Mouse (Mus musculus) stomach, embryonic 15.5 days (tissue): Measurements from ENCODE around the gene Tm7sf3. TPM values are rescaled to one million over a fixed set of nuclear protein-coding genes. Genes with fewer than 3 reads are reported as not detected.
A peak's percentile ranks its signal among the peaks of the same experiment; 100 is the strongest.
"Not testable (repeated sequence)": the region's sequence is repeated elsewhere in the genome, so short reads cannot be mapped to it uniquely, and the experiment has no call there.

Experiments used
- ATAC-seq: fragments of 200-750 bp; cut with Nextera tagmentation; 2 replicates; pipeline ENCODE4 v1.8.0; 2017; ENCODE audit warnings: low read depth, moderate number of reproducible peaks, moderate TSS enrichment; ENCODE audit not compliant: insufficient read depth, low FRiP score
- H3K27ac ChIP-seq: fragments of 300-500 bp; sonication (generic); 2 replicates; pipeline ENCODE4 v1.5.1; 2015; ENCODE audit warnings: mild to moderate bottlenecking, inconsistent platforms
- H3K27me3 ChIP-seq: fragments of 300-500 bp; sonication (generic); replicated peaks from 2 replicates; pipeline ENCODE4 v1.6.1; 2015; ENCODE audit warnings: inconsistent platforms
- H3K36me3 ChIP-seq: fragments of 300-500 bp; sonication (generic); 2 replicates; pipeline ENCODE4 v1.6.1; 2015; ENCODE audit warnings: inconsistent platforms
- H3K4me1 ChIP-seq: fragments of 300-500 bp; sonication (generic); 2 replicates; pipeline ENCODE4 v1.6.1; 2015; ENCODE audit warnings: inconsistent platforms
- H3K4me2 ChIP-seq: fragments of 300-500 bp; sonication (generic); 2 replicates; pipeline ENCODE4 v1.6.1; 2015; ENCODE audit warnings: mild to moderate bottlenecking, inconsistent platforms
- H3K4me3 ChIP-seq: fragments of 300-500 bp; sonication (generic); replicated peaks from 2 replicates; pipeline ENCODE4 v1.5.1; 2015; ENCODE audit warnings: inconsistent platforms
- H3K9ac ChIP-seq: fragments of 300-500 bp; sonication (generic); 2 replicates; pipeline ENCODE4 v1.6.1; 2015; ENCODE audit warnings: inconsistent platforms
- H3K9me3 ChIP-seq: fragments of 300-500 bp; sonication (generic); 2 replicates; pipeline ENCODE4 v1.6.1; 2016; ENCODE audit warnings: inconsistent platforms
- WGBS: fragments of 180-500 bp; shearing (Covaris S2); methylation state at CpG from one replicate; pipeline ENCODE4 v1.1.7; 2015; 5-methylcytosine and 5-hydroxymethylcytosine counted together
- polyA plus RNA-seq: library from polyadenylated mRNA; unstranded; fragments of >200 nt; fragmentation: Nextera tagmentation; extraction: Ambion mirVana; gene quantifications from 2 replicates; pipeline ENCODE4 v1.2.1, GENCODE M21; 2015

The Tm7sf3 gene
- polyA plus RNA-seq, 1 experiment from 2014 or later: 36.1 TPM

GRCm38 (mm10) chr6:146585134-146585533 is 57.5 kb downstream of the Tm7sf3 start:
- ATAC-seq: no peak

GRCm38 (mm10) chr6:146583366-146584046 is 59.1 kb downstream of the Tm7sf3 start:
- Histone ChIP-seq H3K4me1 (peaks cover 2% of the 10 kb centered on the region; the same call in 1 of the 2 replicates), H3K9ac (no peak overlapping the region), H3K4me3 (no peak overlapping the region), H3K27ac (no peak overlapping the region), H3K4me2 (no peak overlapping the region), H3K27me3 (no peaks in the 10 kb centered on the region), H3K36me3 (peaks cover 18% of the 10 kb centered on the region), H3K9me3 (no peaks in the 10 kb centered on the region)
- WGBS: 61% methylated on average over 2 of the region's 2 CpGs
- ATAC-seq: no peak

More at GRCm38 (mm10) chr6:146585134-146585533, 57.5 kb downstream of the Tm7sf3 start:
- WGBS: 92% methylated on average over 5 of the region's 5 CpGs
- Histone ChIP-seq H3K4me2 (no peak overlapping the region), H3K27me3 (no peaks in the 10 kb centered on the region), H3K36me3 (peaks cover 32% of the 10 kb centered on the region), H3K27ac (no peak overlapping the region), H3K4me1 (no peaks in the 10 kb centered on the region; the same call in 1 of the 2 replicates), H3K4me3 (no peak overlapping the region), H3K9me3 (no peaks in the 10 kb centered on the region), H3K9ac (no peak overlapping the region)

GRCm38 (mm10) chr6:146580381-146580926 is 62.2 kb downstream of the Tm7sf3 start:
- ATAC-seq: no peak
- no peak overlapping the region for H3K4me3 ChIP-seq
- no peaks in the 10 kb centered on the region for H3K27me3 ChIP-seq
- no peaks in the 10 kb centered on the region; the same call in 1 of the 2 replicates for H3K36me3 ChIP-seq
- no peak overlapping the region for H3K4me2 ChIP-seq
- H3K9me3 ChIP-seq: no peaks in the 10 kb centered on the region
- 27% methylated on average over 2 of the region's 2 CpGs for WGBS
- no peak overlapping the region for H3K27ac ChIP-seq
- H3K4me1 ChIP-seq: peaks cover 6% of the 10 kb centered on the region; the same call in 1 of the 2 replicates
- H3K9ac ChIP-seq: no peak overlapping the region

- Histone ChIP-seq H3K27ac (peak overlapping the region; percentile 97), H3K36me3 (no peaks in the 10 kb centered on the region), H3K9ac (peak overlapping the region; percentile 96; the same call in 1 of the 2 replicates), H3K4me3 (peak overlapping the region; percentile 79), H3K4me2 (peak overlapping the region; percentile 81), H3K4me1 (peaks cover 6% of the 10 kb centered on the region; the same call in 1 of the 2 replicates), H3K9me3 (no peaks in the 10 kb centered on the region), H3K27me3 (no peaks in the 10 kb centered on the region)
- ATAC-seq: no peak
- 7% methylated on average over 7 of the region's 7 CpGs for WGBS
Measured at GRCm38 (mm10) chr6:146578586-146578985, 64.0 kb downstream of the Tm7sf3 start.

- Histone ChIP-seq H3K4me2 (peak overlapping the region; percentile 81), H3K9me3 (no peaks in the 10 kb centered on the region), H3K9ac (peak overlapping the region; percentile 96), H3K27ac (peak overlapping the region; percentile 97), H3K4me3 (peak overlapping the region; percentile 79), H3K36me3 (no peaks in the 10 kb centered on the region), H3K27me3 (no peaks in the 10 kb centered on the region), H3K4me1 (peaks cover 6% of the 10 kb centered on the region; the same call in 1 of the 2 replicates)
- under 1% methylated on average over 22 of the region's 22 CpGs for WGBS
- ATAC-seq: peak; percentile 67
Measured at GRCm38 (mm10) chr6:146578111-146578531, 64.5 kb downstream of the Tm7sf3 start.

- Histone ChIP-seq H3K9ac (peak within 1 kb of the TSS; percentile 96), H3K27ac (peak within 1 kb of the TSS; percentile 97), H3K9me3 (no peaks in the 10 kb centered on the region), H3K36me3 (no peaks in the 10 kb centered on the region), H3K4me3 (peak within 1 kb of the TSS; percentile 79), H3K4me2 (peak within 1 kb of the TSS; percentile 81), H3K4me1 (peaks cover 6% of the 10 kb centered on the region; the same call in 1 of the 2 replicates), H3K27me3 (no peaks in the 10 kb centered on the region)
- WGBS: under 1% methylated on average over 77 of the region's 77 CpGs
- peak; percentile 95 for ATAC-seq
Measured at GRCm38 (mm10) chr6:146577310-146578109, 65.1 kb downstream of the Tm7sf3 start, which contains the start of gene Ints13. TSS of gene Ints13 (minus strand) at chr6:146577835.

- Histone ChIP-seq H3K4me3 (peak within 1 kb of the TSS; percentile 79), H3K4me1 (peaks cover 6% of the 10 kb centered on the region; the same call in 1 of the 2 replicates), H3K27ac (peak within 1 kb of the TSS; percentile 97), H3K4me2 (peak within 1 kb of the TSS; percentile 81), H3K27me3 (no peaks in the 10 kb centered on the region), H3K36me3 (no peaks in the 10 kb centered on the region), H3K9me3 (no peaks in the 10 kb centered on the region), H3K9ac (peak within 1 kb of the TSS; percentile 96)
- under 1% methylated on average over 13 of the region's 13 CpGs for WGBS
- ATAC-seq: no peak; the same call in 1 of the 2 replicates
Measured at GRCm38 (mm10) chr6:146576903-146577302, 65.7 kb downstream of the Tm7sf3 start, which contains the start of gene Fgfr1op2. TSS of gene Fgfr1op2 (plus strand) at chr6:146577203.

GRCm38 (mm10) chr6:146572073-146572472 is 70.6 kb downstream of the Tm7sf3 start:
- Histone ChIP-seq H3K27me3 (no peaks in the 10 kb centered on the region), H3K4me3 (no peak overlapping the region), H3K9me3 (no peaks in the 10 kb centered on the region), H3K9ac (no peak overlapping the region), H3K36me3 (peaks cover 3% of the 10 kb centered on the region; the same call in 1 of the 2 replicates), H3K4me1 (peaks cover 3% of the 10 kb centered on the region; the same call in 1 of the 2 replicates), H3K4me2 (no peak overlapping the region), H3K27ac (no peak overlapping the region)
- no peak for ATAC-seq

GRCm38 (mm10) chr6:146562461-146562860 is 80.2 kb downstream of the Tm7sf3 start:
- ATAC-seq: not testable (repeated sequence)

More at GRCm38 (mm10) chr6:146562461-146562860, 80.2 kb downstream of the Tm7sf3 start:
- not testable (repeated sequence) for H3K27me3 ChIP-seq, H3K4me3 ChIP-seq, H3K4me2 ChIP-seq, H3K27ac ChIP-seq, H3K4me1 ChIP-seq, H3K9me3 ChIP-seq, H3K9ac ChIP-seq
- WGBS: 80% methylated on average over 1 of the region's 1 CpGs
- peaks cover 25% of the 10 kb centered on the region for H3K36me3 ChIP-seq
